Mouse (Mus musculus) brown adipose tissue, adult 24 weeks (tissue): ENCODE measurements around the gene Zbtb34. TPM values are rescaled to one million over a fixed set of nuclear protein-coding genes. Genes with fewer than 3 reads are reported as not detected.

Source experiments
- H3K27ac ChIP-seq: fragments of 200-500 bp; replicated peaks from 2 replicates; pipeline ENCODE4 v1.5.1; 2012; ENCODE audit warnings: low read depth, mild to moderate bottlenecking, low read length
- H3K4me1 ChIP-seq: fragments of 200-500 bp; 2 replicates; pipeline ENCODE4 v1.6.1; 2012; ENCODE audit warnings: low read length, mixed read lengths; ENCODE audit not compliant: control insufficient read depth, insufficient read depth, insufficient read length
- H3K4me3 ChIP-seq: fragments of 200-500 bp; 2 replicates; pipeline ENCODE4 v1.5.1; 2012; ENCODE audit warnings: low read depth, mild to moderate bottlenecking, low read length, moderate library complexity; ENCODE audit not compliant: insufficient read depth
- polyA plus RNA-seq: library from polyadenylated mRNA; stranded (reverse); fragments of >200 nt; gene quantifications from 2 replicates; pipeline ENCODE4 v1.2.4, GENCODE M21; 2012; ENCODE audit not compliant: missing spikeins, insufficient read depth, insufficient read length

The Zbtb34 gene
- polyA plus RNA-seq, 1 experiment = 2.9 TPM

DNA sequence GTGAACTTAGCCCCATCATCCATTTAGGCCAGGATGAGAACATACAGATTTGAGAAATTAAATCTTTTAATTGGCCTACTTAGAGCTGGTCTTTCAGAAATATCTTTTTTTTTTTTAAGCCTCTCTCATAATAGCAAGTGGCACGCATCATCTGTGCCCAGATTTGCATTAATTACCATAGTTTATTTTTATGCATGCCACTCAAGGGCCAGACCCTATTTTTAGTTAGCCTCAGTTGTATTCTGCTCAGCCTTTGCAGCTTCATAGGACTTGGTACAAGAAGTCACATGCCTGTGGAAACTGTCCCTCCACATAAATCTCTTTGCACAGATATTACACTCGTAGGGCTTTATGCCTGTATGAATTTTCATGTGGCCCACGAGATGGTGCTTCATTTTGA is 22.4 kb upstream of the Zbtb34 start:
- no peak overlapping the region for H3K4me3 ChIP-seq
- H3K27ac ChIP-seq = no peak overlapping the region
- H3K4me1 ChIP-seq = no peaks in the 10 kb centered on the region

DNA sequence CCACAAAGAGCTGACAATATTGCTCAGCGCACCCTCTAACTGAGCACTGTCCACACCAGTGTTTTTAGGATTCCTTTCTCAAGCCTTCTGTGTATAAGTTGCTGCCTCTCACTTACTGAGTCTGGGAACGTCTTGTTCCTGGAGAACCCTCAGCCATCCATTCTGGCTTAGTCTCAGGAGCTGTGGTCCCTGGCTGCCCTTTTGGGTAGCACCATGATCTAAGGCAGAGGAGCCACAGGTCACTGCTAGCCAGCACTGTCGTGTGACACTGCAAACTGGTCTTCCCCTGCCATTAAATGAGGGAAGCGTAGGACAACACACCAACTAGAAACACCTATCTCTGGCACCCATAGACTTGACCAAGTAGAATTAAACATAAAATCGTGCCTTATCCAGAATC is 21.6 kb upstream of the Zbtb34 start:
- Histone ChIP-seq H3K27ac (no peak overlapping the region), H3K4me3 (no peak overlapping the region), H3K4me1 (no peaks in the 10 kb centered on the region)

DNA sequence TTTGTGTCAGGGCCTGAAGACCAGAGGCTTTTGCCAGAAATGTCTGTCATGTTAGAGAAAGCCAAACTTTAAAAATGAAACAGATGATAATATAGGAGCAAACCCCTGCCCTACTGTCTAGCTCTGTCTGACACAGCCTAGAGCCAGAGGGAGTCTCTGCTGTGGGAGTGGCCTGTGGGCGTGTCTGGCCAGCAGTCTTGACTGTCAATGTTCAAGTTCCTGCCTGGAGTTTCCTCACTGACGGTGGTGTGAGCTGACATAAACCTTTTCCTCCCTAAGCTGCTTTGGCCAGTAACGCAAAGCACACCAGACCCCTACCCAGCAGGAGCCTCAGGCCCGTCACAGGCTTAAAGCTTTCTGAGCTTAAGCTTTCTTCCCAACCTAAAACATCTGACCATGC is 21.0 kb upstream of the Zbtb34 start:
- no peaks in the 10 kb centered on the region for H3K4me1 ChIP-seq
- no peak overlapping the region for H3K27ac ChIP-seq
- H3K4me3 ChIP-seq = no peak overlapping the region

DNA sequence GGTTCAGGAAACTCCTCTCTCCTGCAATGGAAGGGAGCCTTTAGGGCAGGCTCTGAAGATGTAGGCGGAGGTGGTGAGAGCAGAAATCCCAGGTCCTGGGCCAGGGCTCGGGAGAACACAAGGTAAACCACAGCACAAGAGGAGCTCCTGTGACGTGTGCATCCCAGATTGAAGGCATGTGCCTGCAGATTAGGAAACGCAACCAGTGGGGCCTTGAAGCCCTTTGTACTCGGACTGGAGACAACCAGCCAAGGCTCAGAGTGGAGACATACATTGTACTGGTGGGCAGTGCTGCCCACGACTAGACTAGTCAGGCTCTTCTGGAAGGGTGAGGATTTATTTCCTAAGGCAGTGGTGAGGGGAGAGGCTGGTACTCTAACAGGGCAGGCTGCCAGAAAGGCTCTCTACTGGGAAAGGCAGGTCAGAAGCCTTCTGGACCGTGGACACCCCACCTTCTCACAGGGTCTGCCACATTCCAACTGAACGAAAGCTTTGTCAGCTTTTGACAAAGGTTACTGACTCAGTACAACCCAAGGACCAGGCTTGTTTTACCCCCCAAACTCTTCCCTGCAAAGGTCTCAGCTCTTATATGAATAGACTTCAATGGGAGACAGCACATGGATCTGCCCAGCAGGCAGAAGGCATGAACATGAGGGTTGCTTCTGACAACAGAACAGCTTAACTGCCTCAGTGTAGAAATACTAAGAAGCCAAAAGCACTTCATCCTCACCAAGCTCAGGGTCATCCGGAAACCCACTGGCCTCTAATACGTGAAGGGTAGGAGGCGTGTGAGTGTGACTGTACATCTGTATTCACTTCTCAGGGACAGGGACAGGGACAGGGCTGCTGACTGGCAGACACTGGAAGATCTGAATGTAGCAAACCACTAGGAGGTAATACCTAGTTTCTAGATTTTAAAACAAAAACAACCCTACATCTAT is 20.2 kb upstream of the Zbtb34 start:
- H3K4me1 ChIP-seq = no peaks in the 10 kb centered on the region
- H3K27ac ChIP-seq = 0 out of 2 replicates have a peak overlapping the region, but pooled peaks have one; percentile 4
- no peak overlapping the region for H3K4me3 ChIP-seq

DNA sequence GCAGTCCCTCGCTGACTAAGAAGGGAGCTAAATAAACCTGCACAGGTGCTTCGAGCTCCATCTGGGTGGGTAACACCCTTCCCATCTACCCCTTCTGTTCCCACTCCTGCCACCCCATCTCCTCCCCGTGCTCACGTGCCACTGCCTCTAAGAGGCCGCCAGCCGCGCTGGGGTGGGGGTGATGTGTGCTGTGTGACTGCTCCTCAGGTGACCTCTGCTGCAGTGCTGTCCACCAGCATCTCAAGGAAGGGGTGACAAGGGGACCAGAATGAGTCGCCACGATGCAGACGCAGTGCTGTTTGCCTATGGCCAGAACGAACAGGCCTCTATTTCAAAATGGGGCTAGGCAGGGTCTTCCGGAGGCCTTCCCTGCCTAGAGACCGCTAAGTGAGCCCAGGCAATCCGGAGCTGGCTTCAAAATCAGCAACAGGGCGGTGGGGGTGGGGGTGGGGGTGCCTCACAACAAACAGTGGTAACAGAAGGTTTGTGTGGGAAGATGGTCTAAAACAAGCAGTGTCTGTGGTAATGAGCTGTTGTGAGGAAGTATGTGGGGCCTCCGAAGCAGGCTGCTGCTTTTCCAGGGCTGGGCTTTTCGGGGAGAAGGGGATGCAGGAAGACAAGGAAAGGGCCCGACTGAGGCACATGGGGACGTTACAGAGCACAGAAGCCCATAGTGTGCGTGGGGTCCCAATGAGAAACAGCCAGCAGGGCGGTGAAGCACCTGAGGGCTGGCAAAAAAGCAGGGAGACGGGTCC is 18.2 kb upstream of the Zbtb34 start:
- Histone ChIP-seq H3K4me3 (no peak overlapping the region), H3K4me1 (0 out of 2 replicates have a peak, but pooled peaks cover 2% of the 10 kb centered on the region), H3K27ac (no peak overlapping the region)

DNA sequence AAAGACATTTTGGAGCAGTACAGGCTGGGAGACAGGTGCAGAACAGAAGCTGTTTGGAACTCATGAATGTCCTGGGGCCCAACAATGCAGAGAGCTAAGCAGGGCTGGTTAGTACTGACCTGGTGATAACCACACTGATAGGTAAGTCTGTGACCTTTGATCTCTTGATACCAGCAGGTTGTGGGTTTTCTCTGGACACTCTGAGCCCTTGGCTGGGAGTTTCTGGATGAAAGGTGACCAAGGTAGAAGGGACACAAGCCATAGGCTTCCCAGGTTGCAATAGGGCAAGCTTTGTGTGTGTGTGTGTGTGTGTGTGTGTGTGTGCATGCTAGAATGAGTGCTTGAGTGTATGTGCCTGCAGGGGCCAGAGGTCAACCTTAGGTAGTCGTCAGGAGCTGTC is 15.7 kb upstream of the Zbtb34 start:
- Histone ChIP-seq H3K27ac (no peak overlapping the region), H3K4me1 (0 out of 2 replicates have a peak, but pooled peaks cover 2% of the 10 kb centered on the region), H3K4me3 (no peak overlapping the region)

DNA sequence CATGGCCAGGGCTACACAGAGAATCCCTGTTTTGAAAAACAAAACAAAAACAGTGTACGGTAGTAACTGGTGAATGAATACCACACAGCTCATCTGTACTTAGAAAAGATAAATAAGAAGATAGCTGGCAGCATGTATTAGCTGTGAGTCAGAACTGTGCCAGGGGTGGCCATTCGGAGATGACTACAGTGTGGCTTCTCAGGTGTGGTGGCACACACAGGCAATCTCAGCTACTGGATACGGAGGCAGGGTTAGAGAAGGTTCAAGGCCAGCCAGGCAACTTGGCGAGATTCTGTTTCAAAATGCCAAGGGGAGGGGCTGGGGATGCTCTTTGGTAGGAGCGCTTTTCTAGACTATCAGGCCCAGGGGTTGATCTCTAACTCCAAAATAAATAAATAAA is 14.6 kb upstream of the Zbtb34 start:
- Histone ChIP-seq H3K4me3 (no peak overlapping the region), H3K4me1 (0 out of 2 replicates have a peak, but pooled peaks cover 2% of the 10 kb centered on the region), H3K27ac (no peak overlapping the region)

DNA sequence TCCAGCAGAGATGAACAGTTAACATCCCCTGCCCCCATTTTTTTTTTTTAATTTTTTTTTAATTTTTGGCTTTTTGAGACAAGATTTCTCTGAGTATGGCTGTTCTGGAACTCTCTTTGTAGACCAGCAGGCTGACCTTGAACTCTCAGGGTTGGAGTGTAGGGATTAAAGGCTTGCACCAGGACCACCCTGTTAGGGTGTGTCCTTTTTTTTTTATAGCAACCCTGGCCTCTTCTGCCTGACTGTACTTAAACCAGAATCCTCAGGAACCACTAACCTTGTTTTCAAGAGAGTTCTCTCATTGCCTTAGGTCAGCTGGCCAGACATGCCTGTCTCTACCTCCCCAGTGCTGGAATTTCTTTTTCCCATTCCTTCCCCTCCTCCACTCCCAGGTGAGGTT is 13.7 kb upstream of the Zbtb34 start:
- H3K4me3 ChIP-seq = no peak overlapping the region
- 0 out of 2 replicates have a peak, but pooled peaks cover 2% of the 10 kb centered on the region for H3K4me1 ChIP-seq
- H3K27ac ChIP-seq = no peak overlapping the region

DNA sequence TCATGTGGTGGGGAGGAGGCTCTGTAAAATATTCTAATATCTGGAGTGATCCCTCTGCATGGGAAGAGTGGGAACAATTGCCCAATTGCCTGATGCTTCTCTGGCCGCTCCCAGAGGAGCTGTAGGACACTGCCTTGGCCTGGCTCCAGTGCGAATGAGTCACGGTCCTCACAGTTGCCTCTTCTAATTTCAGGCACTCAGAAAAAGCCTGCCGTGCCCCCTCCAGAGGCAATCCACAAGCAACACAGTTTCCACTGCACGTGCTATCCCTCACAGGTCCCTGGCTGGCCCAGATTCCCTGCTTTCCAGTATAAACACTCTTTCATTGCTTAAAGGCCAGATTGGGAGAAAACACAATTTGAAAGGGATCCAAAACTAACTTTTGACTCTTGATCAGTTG is 13.2 kb upstream of the Zbtb34 start:
- Histone ChIP-seq H3K4me1 (0 out of 2 replicates have a peak, but pooled peaks cover 2% of the 10 kb centered on the region), H3K4me3 (no peak overlapping the region)

DNA sequence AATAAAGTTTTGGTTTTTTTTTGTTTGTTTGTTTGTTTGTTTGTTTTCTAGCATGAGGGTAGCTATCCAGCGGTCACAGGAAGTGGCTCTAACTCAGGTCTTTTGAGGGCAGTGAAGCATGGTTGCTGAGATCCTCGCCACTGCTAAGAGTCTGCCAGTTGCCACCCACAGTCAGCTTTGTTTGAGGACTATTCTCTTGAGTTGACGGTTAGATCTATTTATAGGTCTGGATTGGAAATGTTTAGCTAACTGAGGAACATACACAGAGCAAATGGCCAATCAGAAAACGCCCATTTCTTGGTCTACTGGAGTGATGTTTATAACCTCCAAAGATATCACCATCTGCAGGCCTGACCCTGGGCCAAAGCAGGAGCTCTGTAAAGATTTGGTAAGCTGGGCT is 11.6 kb upstream of the Zbtb34 start:
- H3K4me1 ChIP-seq = 0 out of 2 replicates have a peak, but pooled peaks cover 2% of the 10 kb centered on the region
- H3K4me3 ChIP-seq = no peak overlapping the region
- no peak overlapping the region for H3K27ac ChIP-seq

More for the DNA sequence above, 13.2 kb upstream of the Zbtb34 start:
- H3K27ac ChIP-seq = no peak overlapping the region

DNA sequence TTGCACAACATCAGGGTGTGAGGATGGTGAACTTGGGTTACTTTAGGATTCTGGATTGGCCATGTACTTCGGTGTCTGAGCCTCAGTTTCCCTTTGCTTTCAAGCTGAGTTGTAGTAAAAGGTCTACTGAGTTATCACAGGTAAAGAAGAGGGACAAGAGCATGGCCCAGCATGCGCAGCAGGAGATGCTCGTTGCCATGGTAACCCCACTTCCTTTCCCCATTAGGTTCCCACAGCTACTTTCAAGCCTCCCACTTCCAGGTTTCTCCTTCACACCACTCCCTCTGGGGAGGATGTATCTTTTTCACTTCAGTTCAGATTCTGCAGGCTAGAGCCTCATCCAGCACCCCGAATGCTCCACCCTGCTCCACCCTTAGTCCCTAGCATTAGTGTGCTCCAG is 9.8 kb upstream of the Zbtb34 start:
- H3K27ac ChIP-seq = no peak overlapping the region
- H3K4me1 ChIP-seq = 0 out of 2 replicates have a peak, but pooled peaks cover 2% of the 10 kb centered on the region
- no peak overlapping the region for H3K4me3 ChIP-seq

DNA sequence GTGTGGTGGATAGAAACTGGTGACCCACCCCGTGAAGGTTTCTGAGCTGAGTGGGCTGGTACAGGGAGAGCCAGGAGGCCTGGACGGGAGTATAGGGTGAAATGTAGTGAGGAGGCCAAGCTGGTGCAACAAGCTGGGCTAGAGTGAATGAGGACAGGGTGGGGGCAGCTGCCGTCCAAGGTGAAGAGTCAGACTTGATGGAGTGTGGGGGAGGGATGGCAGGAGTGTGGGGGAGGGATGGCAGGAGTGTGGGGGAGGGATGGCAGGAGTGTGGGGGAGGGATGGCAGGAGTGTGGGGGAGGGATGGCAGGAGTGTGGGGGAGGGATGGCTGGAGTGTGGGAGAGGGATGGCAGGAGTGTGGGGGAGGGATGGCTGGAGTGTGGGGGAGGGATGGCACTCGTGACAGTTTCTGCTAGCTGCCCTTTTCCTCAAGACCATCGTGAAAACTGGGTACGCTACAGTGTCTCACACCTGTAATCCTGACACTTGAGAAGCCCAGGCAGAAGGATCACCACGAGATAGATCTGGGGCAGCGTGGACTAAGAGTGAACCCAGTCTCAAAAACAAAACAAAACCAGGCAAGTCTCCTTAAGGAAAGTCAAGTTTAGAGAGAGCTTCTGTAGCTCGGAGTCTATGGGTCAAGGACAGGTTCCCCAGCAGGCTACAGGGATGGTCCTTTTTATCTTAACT is 9.0 kb upstream of the Zbtb34 start:
- 0 out of 2 replicates have a peak, but pooled peaks cover 2% of the 10 kb centered on the region for H3K4me1 ChIP-seq
- H3K27ac ChIP-seq = no peak overlapping the region

DNA sequence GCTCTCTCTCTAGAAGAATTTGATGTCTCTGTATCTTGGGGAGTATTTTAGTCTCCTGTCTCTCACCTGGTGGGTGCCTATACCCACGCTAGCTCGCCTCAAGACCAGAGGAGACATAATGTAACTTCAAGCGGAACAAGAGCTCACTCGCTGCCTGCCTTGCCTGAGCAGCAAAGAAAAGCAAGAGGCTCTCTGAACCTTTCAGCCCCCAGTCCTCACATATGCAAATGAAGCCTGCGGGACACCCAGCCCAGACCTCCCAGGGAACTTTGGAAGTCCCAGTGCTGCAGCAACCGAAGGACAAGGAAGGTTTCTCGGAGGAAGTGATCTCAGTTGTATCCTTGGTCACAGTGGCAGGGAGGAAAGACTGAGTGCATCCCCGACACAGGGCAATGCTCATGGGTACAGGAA is 8.4 kb upstream of the Zbtb34 start:
- Histone ChIP-seq H3K4me1 (0 out of 2 replicates have a peak, but pooled peaks cover 1% of the 10 kb centered on the region), H3K4me3 (no peak overlapping the region), H3K27ac (no peak overlapping the region)

More for the DNA sequence above, 9.0 kb upstream of the Zbtb34 start:
- H3K4me3 ChIP-seq = no peak overlapping the region

DNA sequence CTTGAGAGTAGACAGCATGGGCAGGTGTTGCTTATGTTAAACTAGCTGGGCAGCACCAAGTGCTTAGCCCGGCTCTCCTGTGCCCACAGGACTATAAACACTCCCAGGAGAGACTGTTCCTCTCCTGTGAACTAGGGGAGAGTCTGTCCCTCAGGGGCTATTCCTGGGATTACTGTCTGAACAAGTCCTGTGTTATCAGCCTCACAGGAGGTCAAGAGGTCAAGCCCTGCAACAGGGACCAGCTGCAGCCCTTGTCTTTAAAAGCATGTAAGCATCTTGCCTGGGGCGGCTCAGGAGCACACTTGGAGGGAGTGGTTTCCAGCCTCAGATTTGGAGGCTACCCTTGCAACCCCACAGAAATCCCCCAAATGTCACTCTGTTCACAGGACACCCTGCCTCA is 7.3 kb upstream of the Zbtb34 start:
- Histone ChIP-seq H3K27ac (0 out of 2 replicates have a peak overlapping the region, but pooled peaks have one; percentile 23), H3K4me3 (no peak overlapping the region), H3K4me1 (no peaks in the 10 kb centered on the region)

DNA sequence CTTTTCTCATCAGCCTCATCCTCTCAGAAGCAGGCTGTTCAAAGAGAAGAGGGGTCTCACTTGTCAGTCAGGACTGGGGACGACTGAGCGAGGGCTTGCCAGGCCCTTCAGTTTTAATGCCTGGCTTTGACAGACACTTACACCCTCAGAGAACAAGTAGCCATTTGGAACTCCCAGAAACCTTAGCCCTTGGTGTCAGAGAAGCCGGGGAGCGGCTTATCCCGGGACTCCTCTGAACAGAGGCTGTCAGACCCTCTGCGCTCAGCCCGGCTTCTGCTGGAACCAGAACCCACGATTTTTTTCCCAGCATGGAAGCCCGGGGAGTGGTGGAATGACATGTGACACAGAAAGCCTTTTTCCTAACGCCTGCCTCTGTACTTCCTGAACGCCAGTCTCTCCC is 6.1 kb upstream of the Zbtb34 start:
- H3K4me1 ChIP-seq = no peaks in the 10 kb centered on the region
- H3K27ac ChIP-seq = peak overlapping the region; percentile 53; the same call in 1 of the 2 replicates
- H3K4me3 ChIP-seq = no peak overlapping the region
